ENCODE assay signal across 27 mouse cellular contexts in genomic region chr12:56538601-56539000, GRCm38 (mm10). TPM values are rescaled to one million over a fixed set of nuclear protein-coding genes. Genes with fewer than 3 reads are reported as not detected.
"Had no signal": no experiment of that assay in that cellular context is flagged by ENCODE, and none has a peak within 500 bp of the region (broad histone marks: within the 10 kb centered on the region; RNA-seq: fewer than 3 reads in every experiment).

No protein-coding gene starts in this region.

- H3K27ac ChIP-seq: kidney, postnatal 0 days; layer of hippocampus, adult 2 months; limb, embryonic 10.5 days; limb, embryonic 13.5 days; liver, embryonic 12.5 days; liver, embryonic 15.5 days; macrophage; neural tube, embryonic 13.5 days; stomach, embryonic 15.5 days had no signal

- H3K4me3 ChIP-seq: layer of hippocampus, adult 2 months; limb, embryonic 10.5 days; limb, embryonic 13.5 days; liver, embryonic 12.5 days; liver, embryonic 15.5 days; myocyte; neural tube, embryonic 13.5 days; stomach, embryonic 15.5 days had no signal

- DNase-seq: kidney, adult 2 months; kidney, postnatal 25 days; layer of hippocampus, adult 9-11 months; liver; lung, adult 18-20 months; midbrain, embryonic 14.5 days; right cerebral cortex, postnatal 25 days; spleen, adult 18-20 months; thymus, postnatal 25 days had no signal

- ATAC-seq: intestine, postnatal 0 days; liver, embryonic 12.5 days had no signal

- H3K9me3 ChIP-seq: limb, embryonic 10.5 days; limb, embryonic 13.5 days; liver, embryonic 12.5 days; liver, embryonic 15.5 days; neural tube, embryonic 13.5 days; stomach, embryonic 15.5 days had no signal

- H3K4me1 ChIP-seq: liver, embryonic 12.5 days; liver, embryonic 15.5 days had no signal

- H3K9ac ChIP-seq: limb, embryonic 13.5 days; liver, embryonic 12.5 days; liver, embryonic 15.5 days; neural tube, embryonic 13.5 days; stomach, embryonic 15.5 days had no signal

- H3K4me2 ChIP-seq: limb, embryonic 13.5 days; liver, embryonic 12.5 days; liver, embryonic 15.5 days; neural tube, embryonic 13.5 days; stomach, embryonic 15.5 days had no signal

- H3K36me3 ChIP-seq: limb, embryonic 10.5 days; limb, embryonic 13.5 days; liver, embryonic 12.5 days; liver, embryonic 15.5 days; neural tube, embryonic 13.5 days; stomach, embryonic 15.5 days had no signal

RNA-seq across cellular contexts. Expression of gene Nkx2-1, which starts 1.9 kb away (rescaled TPM):
- total RNA-seq: megakaryocyte, adult 5-6 weeks; monocyte, adult 5-6 weeks; neutrophil, adult 5-6 weeks had no signal
- polyA plus RNA-seq: intestine, embryonic 14.5 days; intestine, postnatal 0 days; kidney, adult 2 months; kidney, embryonic 14.5 days; kidney, postnatal 0 days; large intestine, adult 2 months; limb, embryonic 10.5 days; limb, embryonic 13.5 days; liver, embryonic 12.5 days; liver, embryonic 15.5 days; macrophage; myocyte; thymus, postnatal 0 days had no signal
